Mouse (Mus musculus) stomach, embryonic 14.5 days (tissue): ENCODE measurements around the gene Exph5. TPM values are rescaled to one million over a fixed set of nuclear protein-coding genes. Genes with fewer than 3 reads are reported as not detected.

Experiments
- ATAC-seq: fragments of 200-750 bp; cut with Nextera tagmentation; 2 replicates; pipeline ENCODE4 v1.8.0; 2017; ENCODE audit warnings: low read depth, moderate TSS enrichment; ENCODE audit not compliant: insufficient number of reproducible peaks, insufficient read depth, low FRiP score
- H3K27ac ChIP-seq: fragments of 300-500 bp; sonication (generic); 2 replicates; pipeline ENCODE4 v1.5.1; 2014; ENCODE audit warnings: mild to moderate bottlenecking, low read length, moderate library complexity, mixed read lengths
- H3K27me3 ChIP-seq: fragments of 300-500 bp; sonication (generic); 2 replicates; pipeline ENCODE4 v1.6.1; 2014; ENCODE audit warnings: low read length, control low read depth, mixed read lengths; ENCODE audit not compliant: control insufficient read depth, insufficient read depth
- H3K36me3 ChIP-seq: fragments of 300-500 bp; sonication (generic); 2 replicates; pipeline ENCODE4 v1.6.1; 2014; ENCODE audit warnings: mild to moderate bottlenecking, control low read depth, low read length, moderate library complexity, mixed read lengths; ENCODE audit not compliant: control insufficient read depth, insufficient read depth
- H3K4me1 ChIP-seq: fragments of 300-500 bp; sonication (generic); 2 replicates; pipeline ENCODE4 v1.6.1; 2014; ENCODE audit warnings: low read length, control low read depth, mixed read lengths; ENCODE audit not compliant: control insufficient read depth, insufficient read depth
- H3K4me2 ChIP-seq: fragments of 300-500 bp; sonication (generic); replicated peaks from 2 replicates; pipeline ENCODE4 v1.6.1; 2014; ENCODE audit warnings: low read depth, low read length, control low read depth
- H3K4me3 ChIP-seq: fragments of 300-500 bp; sonication (generic); 2 replicates; pipeline ENCODE4 v1.5.1; 2014; ENCODE audit warnings: low read depth, low read length, control low read depth
- H3K9ac ChIP-seq: fragments of 300-500 bp; sonication (generic); replicated peaks from 2 replicates; pipeline ENCODE4 v1.6.1; 2014; ENCODE audit warnings: low read depth, mild to moderate bottlenecking, control low read depth, low read length, moderate library complexity, mixed read lengths
- H3K9me3 ChIP-seq: fragments of 300-500 bp; sonication (generic); 2 replicates; pipeline ENCODE4 v1.6.1; 2016; ENCODE audit warnings: low read depth, low read length, control low read depth; ENCODE audit not compliant: control insufficient read depth
- WGBS: fragments of 180-500 bp; shearing (Covaris S2); extraction: QIAGEN DNeasy Blood & Tissue Kit; methylation state at CpG from one replicate; pipeline ENCODE4 v1.1.7; 2014; 5-methylcytosine and 5-hydroxymethylcytosine counted together
- polyA plus RNA-seq: library from polyadenylated mRNA; unstranded; fragments of >200 nt; fragmentation: Nextera tagmentation; extraction: Ambion mirVana; gene quantifications from 2 replicates; pipeline ENCODE4 v1.2.1, GENCODE M21; 2014

Exph5 gene
- polyA plus RNA-seq, 1 experiment from 2014 or later = 14.7 TPM

GRCm38 (mm10) chr9:53398388-53398700, 96.9 kb downstream of the Exph5 start:
- Histone ChIP-seq H3K9me3 (no peaks in the 10 kb centered on the region), H3K9ac (no peak overlapping the region), H3K27ac (no peak overlapping the region), H3K4me2 (no peak overlapping the region), H3K4me3 (no peak overlapping the region), H3K27me3 (no peaks in the 10 kb centered on the region), H3K36me3 (no peaks in the 10 kb centered on the region; the same call in 1 of the 2 replicates), H3K4me1 (0 out of 2 replicates have a peak, but pooled peaks cover 5% of the 10 kb centered on the region)
- ATAC-seq = no peak
- 14% methylated on average over 5 of the region's 5 CpGs for WGBS

DNA sequence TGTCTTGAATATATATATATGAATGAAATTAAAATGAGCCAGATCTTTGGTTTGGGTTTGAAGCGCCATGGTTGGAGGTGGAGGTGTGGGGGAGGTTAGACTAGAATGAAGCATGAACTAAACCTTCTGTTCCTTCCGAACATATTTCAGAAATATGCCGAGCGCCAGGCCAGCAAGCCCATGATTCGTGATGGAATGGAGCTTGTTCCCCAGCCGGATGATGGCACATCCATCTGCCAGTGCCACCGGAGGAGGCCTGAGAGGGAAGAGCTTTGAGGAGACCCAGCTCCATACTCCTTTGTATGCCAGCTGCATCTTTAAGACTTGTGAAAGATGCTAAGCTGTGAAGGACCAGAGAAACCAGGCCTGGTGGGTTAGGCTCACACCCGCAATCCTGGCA, 98.1 kb downstream of the Exph5 start:
- no peaks in the 10 kb centered on the region; the same call in 1 of the 2 replicates for H3K36me3 ChIP-seq
- no peaks in the 10 kb centered on the region for H3K9me3 ChIP-seq
- H3K4me3 ChIP-seq = no peak overlapping the region
- WGBS = 93% methylated on average over 8 of the region's 8 CpGs
- H3K9ac ChIP-seq = no peak overlapping the region
- no peak for ATAC-seq
- H3K27ac ChIP-seq = no peak overlapping the region
- 0 out of 2 replicates have a peak, but pooled peaks cover 5% of the 10 kb centered on the region for H3K4me1 ChIP-seq
- no peaks in the 10 kb centered on the region for H3K27me3 ChIP-seq
- no peak overlapping the region for H3K4me2 ChIP-seq

DNA sequence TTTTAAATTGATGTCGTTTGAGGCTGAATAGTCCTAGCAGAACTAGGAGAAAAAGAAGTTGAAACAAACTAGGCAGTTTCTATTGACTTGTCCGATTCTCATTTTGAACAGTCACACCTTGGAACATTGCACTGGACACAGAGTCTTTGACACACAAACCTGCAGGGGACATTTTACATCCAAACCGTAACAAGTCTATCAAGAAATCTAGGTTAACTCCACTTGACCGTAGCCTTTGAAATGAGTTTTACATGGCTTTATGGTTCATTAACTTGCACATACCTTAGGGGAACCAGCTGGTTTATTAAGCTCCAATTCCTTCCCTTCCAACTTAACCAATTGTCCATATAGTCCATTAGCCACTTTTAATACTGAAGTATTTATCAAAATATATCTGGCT, 99.2 kb downstream of the Exph5 start:
- 92% methylated on average over 4 of the region's 4 CpGs for WGBS

DNA sequence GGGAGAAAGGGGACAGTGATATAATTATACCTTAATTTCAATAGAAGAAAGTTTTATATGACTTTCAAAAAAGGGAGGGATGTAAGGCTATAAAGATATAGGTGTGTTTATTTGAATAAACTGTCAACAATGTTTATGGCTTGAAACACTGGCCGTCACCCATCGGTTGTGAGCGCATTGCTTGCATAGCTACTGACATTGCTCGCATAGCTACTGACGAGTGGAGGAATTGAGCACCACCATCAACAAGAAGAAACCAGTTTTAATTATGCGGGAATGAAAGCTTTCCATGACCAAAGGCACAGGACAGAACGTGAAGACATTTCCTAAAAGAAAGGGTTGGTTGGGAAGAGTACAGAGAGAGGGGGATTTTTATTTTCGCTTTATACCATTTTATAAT, 99.7 kb downstream of the Exph5 start:
- Histone ChIP-seq H3K4me2 (no peak overlapping the region), H3K27me3 (no peaks in the 10 kb centered on the region), H3K9ac (no peak overlapping the region), H3K4me3 (no peak overlapping the region), H3K36me3 (no peaks in the 10 kb centered on the region; the same call in 1 of the 2 replicates), H3K9me3 (no peaks in the 10 kb centered on the region), H3K4me1 (0 out of 2 replicates have a peak, but pooled peaks cover 8% of the 10 kb centered on the region), H3K27ac (no peak overlapping the region)
- no peak for ATAC-seq
- 84% methylated on average over 8 of the region's 8 CpGs for WGBS

More for the DNA sequence above, 99.2 kb downstream of the Exph5 start:
- no peak overlapping the region for H3K4me2 ChIP-seq
- no peak for ATAC-seq
- H3K27ac ChIP-seq = no peak overlapping the region
- no peaks in the 10 kb centered on the region for H3K27me3 ChIP-seq
- 0 out of 2 replicates have a peak, but pooled peaks cover 8% of the 10 kb centered on the region for H3K4me1 ChIP-seq
- H3K36me3 ChIP-seq = no peaks in the 10 kb centered on the region; the same call in 1 of the 2 replicates
- no peaks in the 10 kb centered on the region for H3K9me3 ChIP-seq
- no peak overlapping the region for H3K4me3 ChIP-seq
- no peak overlapping the region for H3K9ac ChIP-seq

GRCm38 (mm10) chr9:53402291-53402711, 100.8 kb downstream of the Exph5 start, which contains the start of gene 4930550C14Rik:
Gene 4930550C14Rik (plus strand): TSS chr9:53402325.
- Histone ChIP-seq H3K4me1 (0 out of 2 replicates have a peak, but pooled peaks cover 8% of the 10 kb centered on the region), H3K27ac (peak within 1 kb of the TSS; percentile 18; the same call in 1 of the 2 replicates), H3K9ac (no peak within 1 kb of the TSS), H3K27me3 (no peaks in the 10 kb centered on the region), H3K36me3 (no peaks in the 10 kb centered on the region), H3K4me2 (peak within 1 kb of the TSS; percentile 30), H3K9me3 (no peaks in the 10 kb centered on the region), H3K4me3 (no peak within 1 kb of the TSS)
- WGBS = 20% methylated on average over 11 of the region's 11 CpGs
- ATAC-seq = peak; percentile 40; the same call in 1 of the 2 replicates

DNA sequence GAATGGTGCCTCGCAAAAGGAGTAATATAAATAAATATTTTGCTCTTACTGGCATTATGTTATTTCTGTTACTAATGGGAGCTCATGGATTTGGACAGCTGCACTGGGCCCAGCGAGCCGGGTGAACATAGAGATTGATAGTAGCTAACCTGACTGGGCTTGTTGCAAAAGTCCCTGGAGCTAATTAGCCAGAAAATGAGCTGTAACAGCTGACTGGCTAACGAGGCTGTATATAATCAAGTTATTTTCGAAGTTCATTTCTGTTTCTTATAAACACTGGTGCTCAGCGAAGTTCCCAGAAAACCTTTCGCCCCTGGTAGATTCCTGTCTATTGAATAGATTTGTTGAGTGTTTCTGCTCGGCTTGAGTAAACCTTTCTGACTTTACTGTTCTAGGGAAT, 101.5 kb downstream of the Exph5 start:
- ATAC-seq = no peak
- no peaks in the 10 kb centered on the region for H3K9me3 ChIP-seq
- H3K4me2 ChIP-seq = peak overlapping the region; percentile 30
- 64% methylated on average over 8 of the region's 8 CpGs for WGBS
- no peaks in the 10 kb centered on the region for H3K36me3 ChIP-seq
- 0 out of 2 replicates have a peak, but pooled peaks cover 8% of the 10 kb centered on the region for H3K4me1 ChIP-seq
- no peaks in the 10 kb centered on the region for H3K27me3 ChIP-seq
- H3K4me3 ChIP-seq = no peak overlapping the region
- H3K27ac ChIP-seq = peak overlapping the region; percentile 18; the same call in 1 of the 2 replicates
- no peak overlapping the region for H3K9ac ChIP-seq

DNA sequence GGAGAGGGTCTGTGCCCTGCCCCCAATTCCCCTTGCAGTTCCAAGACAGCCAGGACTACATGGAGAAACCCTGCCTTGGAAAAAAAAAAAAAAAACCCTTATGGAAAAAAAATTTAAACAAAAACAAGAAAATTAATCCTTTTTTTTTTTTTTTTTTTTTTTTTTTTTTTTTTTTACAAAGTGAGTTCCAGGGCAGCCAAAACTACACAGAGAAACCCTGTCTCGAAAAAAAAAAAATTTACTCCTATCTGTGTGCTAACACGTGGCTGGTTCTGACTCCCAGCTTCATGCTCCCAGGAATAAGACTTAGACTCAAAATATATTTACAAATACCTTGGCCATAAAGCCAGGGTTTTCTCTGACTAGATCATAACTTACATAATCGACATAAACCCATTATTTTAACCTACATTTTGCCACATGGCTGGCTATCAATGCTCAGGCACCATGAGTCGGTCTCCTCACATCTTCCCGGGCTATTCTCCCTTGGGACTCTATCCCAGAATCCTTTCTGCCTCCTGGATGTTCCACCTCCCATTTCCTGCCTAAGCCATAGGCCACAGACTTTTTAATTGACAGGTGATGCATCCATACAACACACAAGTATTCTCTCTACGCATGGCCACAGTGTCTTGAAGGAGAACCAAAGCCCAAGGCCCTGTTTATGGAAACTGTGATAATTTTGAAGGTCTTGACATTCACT, 102.7 kb downstream of the Exph5 start:
- Histone ChIP-seq H3K9ac (no peak overlapping the region), H3K4me3 (no peak overlapping the region), H3K4me1 (0 out of 2 replicates have a peak, but pooled peaks cover 8% of the 10 kb centered on the region), H3K4me2 (no peak overlapping the region), H3K36me3 (no peaks in the 10 kb centered on the region), H3K27ac (no peak overlapping the region; the same call in 1 of the 2 replicates), H3K9me3 (no peaks in the 10 kb centered on the region), H3K27me3 (no peaks in the 10 kb centered on the region)
- WGBS = 83% methylated on average over 6 of the region's 6 CpGs
- ATAC-seq = no peak

DNA sequence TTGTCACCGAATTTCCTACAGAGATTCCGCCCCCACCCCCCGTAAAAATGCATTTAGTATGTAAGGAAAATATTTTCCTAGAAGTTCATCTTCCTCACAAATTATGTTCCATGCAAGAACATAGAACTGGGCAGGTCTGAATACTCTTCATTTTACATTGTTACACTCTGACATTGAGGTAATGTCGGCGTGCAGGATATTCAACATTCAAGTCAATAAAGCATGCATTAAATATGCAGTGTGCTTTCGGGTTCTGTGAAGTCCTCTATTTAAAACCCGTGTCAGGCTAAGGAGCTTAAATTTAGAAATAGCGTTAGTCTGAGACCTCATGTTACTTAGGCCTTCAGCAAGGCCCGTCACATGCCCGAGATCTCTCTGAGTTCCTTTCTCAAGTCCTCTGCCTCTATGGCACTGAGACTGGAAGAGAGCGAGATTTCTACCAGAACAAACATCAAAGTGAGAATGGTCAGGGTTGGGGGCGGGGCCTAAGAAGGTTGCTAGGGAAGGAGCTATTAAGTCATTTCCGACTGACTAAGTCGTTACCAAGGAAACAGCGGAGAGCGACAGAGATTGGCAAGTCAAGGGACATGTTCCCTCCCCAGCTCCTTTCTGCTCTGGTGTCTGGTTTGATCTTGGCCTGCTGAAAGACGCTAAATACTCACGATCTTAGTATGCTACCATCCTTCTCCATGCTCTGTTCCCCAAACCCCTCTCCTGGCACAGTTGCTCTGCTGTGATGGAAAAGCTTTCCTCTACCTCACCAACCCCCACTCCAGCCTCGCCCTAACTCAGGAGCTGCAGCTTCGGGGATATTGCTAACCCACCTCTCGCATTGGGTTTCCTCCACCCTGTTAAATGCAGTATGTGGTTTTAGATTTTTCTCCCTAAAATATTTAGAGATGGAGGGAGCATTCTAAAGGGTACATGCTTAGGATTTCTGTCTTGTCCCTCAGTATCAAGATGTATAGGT, 103.6 kb downstream of the Exph5 start:
- H3K4me1 ChIP-seq = 0 out of 2 replicates have a peak, but pooled peaks cover 8% of the 10 kb centered on the region
- peak; percentile 83 for ATAC-seq
- no peaks in the 10 kb centered on the region for H3K27me3 ChIP-seq
- no peaks in the 10 kb centered on the region for H3K36me3 ChIP-seq
- no peaks in the 10 kb centered on the region for H3K9me3 ChIP-seq
- peak overlapping the region; percentile 34 for H3K4me3 ChIP-seq
- peak overlapping the region; percentile 53 for H3K4me2 ChIP-seq
- peak overlapping the region; percentile 33; the same call in 1 of the 2 replicates for H3K9ac ChIP-seq
- peak overlapping the region; percentile 44; the same call in 1 of the 2 replicates for H3K27ac ChIP-seq
- 24% methylated on average over 21 of the region's 21 CpGs for WGBS
